Mouse (Mus musculus): ENCODE data around the gene Zfp60. TPM values are rescaled to one million over a fixed set of nuclear protein-coding genes. Genes with fewer than 3 reads are reported as not detected.
A peak's percentile ranks its signal among the peaks of the same experiment; 100 is the strongest.

Gene Zfp60
- 101 and 107 TPM in 2 replicates for polyA plus RNA-seq (2016; fragmentation: Nextera tagmentation; extraction: Ambion mirVana)

DNA sequence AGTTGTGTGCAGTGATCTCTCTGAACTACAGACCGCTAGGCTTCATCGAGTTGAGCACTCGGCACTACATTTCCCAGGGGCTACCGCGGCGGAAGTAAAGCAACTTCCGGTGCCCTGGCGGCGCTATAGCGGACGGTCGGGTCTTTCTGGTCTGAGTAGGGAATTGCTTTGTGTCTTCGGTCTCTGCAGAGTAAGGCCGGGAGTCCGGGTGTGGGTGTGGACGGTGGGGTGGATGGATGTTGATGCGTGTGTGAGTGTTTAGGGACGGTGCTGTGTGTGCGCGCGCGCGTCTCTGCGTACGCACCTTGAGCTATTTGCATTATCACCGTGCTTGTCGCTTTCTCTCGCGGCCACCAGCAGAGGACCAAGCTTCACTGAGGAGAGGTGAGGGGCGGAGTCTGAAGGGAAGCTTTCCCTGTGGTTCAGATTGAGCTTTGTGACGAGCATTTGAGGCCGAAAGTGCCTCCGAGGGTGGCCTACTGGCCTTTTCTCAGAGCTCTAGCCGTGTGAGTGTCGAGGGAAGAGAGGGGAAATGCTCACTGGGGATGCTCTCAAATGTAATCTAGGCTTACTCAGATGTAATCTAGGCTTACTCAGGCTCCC, at the start of gene Zfp60:
TSS of gene Zfp60 (plus strand) at position 109 of the 603 bp plus-strand sequence.
- Histone ChIP-seq H3K4me3 (peak within 1 kb of the TSS; percentile 60), H3K27me3 (no peaks in the 10 kb centered on the region), H3K27ac (peak within 1 kb of the TSS; percentile 97), H3K4me1 (peaks cover 34% of the 10 kb centered on the region), H3K36me3 (no peaks in the 10 kb centered on the region), H3K9ac (peak within 1 kb of the TSS; percentile 88), H3K9me3 (replicated peaks) (no peaks in the 10 kb centered on the region), H3K4me2 (replicated peaks) (peak within 1 kb of the TSS; percentile 71)
- peak; percentile 93 for ATAC-seq (ENCODE audit: low FRiP score)
- WGBS = under 1% methylated on average over 35 of the region's 35 CpGs

DNA sequence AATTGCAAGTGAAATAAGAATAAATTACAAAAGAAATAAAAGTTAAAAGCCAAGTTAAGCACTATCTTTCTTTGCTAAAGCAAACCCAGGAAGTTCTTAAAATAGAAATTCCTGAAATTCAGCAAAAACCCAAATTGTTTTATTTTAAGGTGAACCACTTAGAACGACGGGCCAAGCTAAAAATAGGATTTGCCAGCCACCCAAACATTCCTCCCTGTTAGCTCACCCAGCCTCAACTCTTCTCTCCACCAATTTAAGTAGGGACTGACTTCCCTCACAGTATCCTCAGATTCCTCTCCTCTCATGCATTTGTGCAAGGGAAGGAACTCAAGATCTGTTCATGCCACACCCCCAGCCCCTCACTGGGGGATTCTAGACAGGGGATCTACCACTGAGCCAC, 48.0 kb upstream of the Zfp60 start:
- H3K9me3 ChIP-seq (replicated peaks) = no peaks in the 10 kb centered on the region
- no peaks in the 10 kb centered on the region for H3K36me3 ChIP-seq
- no peak overlapping the region for H3K4me2 ChIP-seq (replicated peaks)
- WGBS = 90% methylated on average over 2 of the region's 2 CpGs
- no peaks in the 10 kb centered on the region for H3K27me3 ChIP-seq
- peaks cover 8% of the 10 kb centered on the region for H3K4me1 ChIP-seq
- ATAC-seq (ENCODE audit: low FRiP score) = no peak
- no peak overlapping the region for H3K27ac ChIP-seq
- H3K4me3 ChIP-seq = no peak overlapping the region
- H3K9ac ChIP-seq = no peak overlapping the region

DNA sequence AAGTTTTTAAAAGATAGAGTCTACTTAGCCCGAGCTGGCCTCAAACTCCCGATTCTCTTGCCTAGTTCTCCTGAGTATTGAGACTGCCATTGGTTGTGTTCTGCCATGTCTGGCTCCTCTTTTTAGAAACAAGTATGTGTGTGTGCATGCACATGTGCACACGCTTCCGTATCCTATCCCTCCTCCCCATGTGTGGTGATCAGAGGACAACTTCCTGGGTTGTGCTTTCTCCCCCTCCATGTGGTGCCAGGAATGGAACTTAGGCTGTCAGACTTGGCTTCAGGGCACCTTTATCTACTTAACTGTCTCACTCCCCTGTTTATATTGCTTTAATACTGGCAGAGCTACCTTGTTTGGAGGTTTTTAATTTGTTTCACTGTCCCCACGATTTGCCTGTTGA, 46.0 kb upstream of the Zfp60 start:
- Histone ChIP-seq H3K4me1 (peaks cover 17% of the 10 kb centered on the region), H3K4me3 (0 out of 2 replicates have a peak overlapping the region, but pooled peaks have one; percentile 11), H3K36me3 (no peaks in the 10 kb centered on the region), H3K9me3 (replicated peaks) (no peaks in the 10 kb centered on the region), H3K9ac (peak overlapping the region; percentile 18; the same call in 1 of the 2 replicates), H3K27me3 (no peaks in the 10 kb centered on the region), H3K4me2 (replicated peaks) (peak overlapping the region; percentile 39), H3K27ac (no peak overlapping the region)
- 40% methylated on average over 5 of the region's 5 CpGs for WGBS
- no peak for ATAC-seq (ENCODE audit: low FRiP score)

DNA sequence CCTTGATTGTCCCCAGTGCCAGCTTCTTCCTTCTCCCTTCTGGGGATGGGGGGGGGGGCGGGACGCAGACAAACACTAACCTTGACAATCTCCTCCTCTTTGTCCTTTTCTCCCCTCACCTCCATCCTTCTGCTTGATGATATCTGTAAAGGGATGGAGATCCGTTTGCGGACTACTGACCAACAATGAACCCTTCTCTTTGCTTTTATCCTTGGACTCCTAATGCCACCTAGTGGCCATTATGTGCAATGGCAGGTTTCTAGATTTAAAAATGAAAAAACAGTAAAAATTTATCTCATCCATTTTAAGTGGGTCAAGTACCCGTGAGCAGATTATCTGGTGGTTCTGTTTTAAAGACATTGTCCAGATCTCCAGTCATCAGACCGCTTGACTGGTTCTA, 45.5 kb upstream of the Zfp60 start:
- 0% methylated on average over 6 of the region's 6 CpGs for WGBS
- H3K4me1 ChIP-seq = peaks cover 17% of the 10 kb centered on the region
- H3K4me3 ChIP-seq = 0 out of 2 replicates have a peak overlapping the region, but pooled peaks have one; percentile 11
- no peaks in the 10 kb centered on the region for H3K9me3 ChIP-seq (replicated peaks)
- no peaks in the 10 kb centered on the region for H3K36me3 ChIP-seq
- peak overlapping the region; percentile 39 for H3K4me2 ChIP-seq (replicated peaks)
- no peak for ATAC-seq (ENCODE audit: low FRiP score)
- H3K27ac ChIP-seq = no peak overlapping the region
- H3K27me3 ChIP-seq = no peaks in the 10 kb centered on the region
- peak overlapping the region; percentile 18; the same call in 1 of the 2 replicates for H3K9ac ChIP-seq

DNA sequence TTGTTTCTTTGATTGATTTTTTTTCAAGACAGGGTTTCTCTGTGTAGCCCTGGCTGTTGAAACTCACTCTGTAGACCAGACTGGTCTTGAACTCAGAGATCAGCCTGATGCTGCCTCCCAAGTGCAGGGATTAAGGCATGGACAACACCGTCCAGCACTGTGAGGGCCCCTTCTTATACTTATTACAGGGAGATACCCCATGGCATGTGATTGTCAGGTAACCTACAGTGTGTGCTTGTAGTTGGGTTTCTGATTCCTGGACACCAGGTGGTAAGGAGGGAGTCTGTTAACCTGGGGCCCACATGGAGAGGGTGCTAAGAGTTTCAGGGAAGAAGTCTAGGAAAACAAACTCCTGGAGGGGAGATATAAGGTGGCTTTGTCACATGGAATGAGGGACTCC, 44.1 kb upstream of the Zfp60 start:
- H3K4me2 ChIP-seq (replicated peaks) = no peak overlapping the region
- no peak overlapping the region for H3K4me3 ChIP-seq
- H3K27me3 ChIP-seq = no peaks in the 10 kb centered on the region
- ATAC-seq (ENCODE audit: low FRiP score) = no peak
- no peak overlapping the region for H3K9ac ChIP-seq
- no peaks in the 10 kb centered on the region for H3K9me3 ChIP-seq (replicated peaks)
- H3K27ac ChIP-seq = no peak overlapping the region
- WGBS = 76% methylated on average over 1 of the region's 1 CpGs
- H3K36me3 ChIP-seq = no peaks in the 10 kb centered on the region
- H3K4me1 ChIP-seq = peaks cover 17% of the 10 kb centered on the region

DNA sequence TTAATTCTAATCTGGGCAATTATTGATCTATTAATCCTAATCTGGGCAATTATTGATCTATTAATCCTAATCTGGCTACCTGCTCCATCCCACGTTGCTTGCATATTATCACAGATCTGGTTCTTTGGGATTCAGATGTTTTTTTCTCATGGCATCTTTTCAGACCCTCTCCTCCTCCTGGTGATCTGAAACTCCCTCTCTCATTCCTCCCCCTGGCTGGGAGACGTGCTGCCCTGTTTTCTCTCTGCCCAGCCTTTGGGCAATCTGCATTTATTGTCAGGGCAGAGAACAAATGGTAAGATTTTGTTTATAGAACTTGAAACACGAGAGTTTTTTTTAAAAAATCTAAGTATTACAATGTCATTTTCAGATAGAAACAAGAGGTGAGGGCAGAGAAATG, 43.4 kb upstream of the Zfp60 start:
- no peak overlapping the region for H3K27ac ChIP-seq
- ATAC-seq (ENCODE audit: low FRiP score) = no peak
- H3K36me3 ChIP-seq = no peaks in the 10 kb centered on the region
- peak overlapping the region; percentile 72 for H3K4me2 ChIP-seq (replicated peaks)
- H3K4me3 ChIP-seq = no peak overlapping the region
- no peak overlapping the region; the same call in 1 of the 2 replicates for H3K9ac ChIP-seq
- 65% methylated on average over 3 of the region's 3 CpGs for WGBS
- H3K27me3 ChIP-seq = no peaks in the 10 kb centered on the region
- no peaks in the 10 kb centered on the region for H3K9me3 ChIP-seq (replicated peaks)
- H3K4me1 ChIP-seq = peaks cover 17% of the 10 kb centered on the region

DNA sequence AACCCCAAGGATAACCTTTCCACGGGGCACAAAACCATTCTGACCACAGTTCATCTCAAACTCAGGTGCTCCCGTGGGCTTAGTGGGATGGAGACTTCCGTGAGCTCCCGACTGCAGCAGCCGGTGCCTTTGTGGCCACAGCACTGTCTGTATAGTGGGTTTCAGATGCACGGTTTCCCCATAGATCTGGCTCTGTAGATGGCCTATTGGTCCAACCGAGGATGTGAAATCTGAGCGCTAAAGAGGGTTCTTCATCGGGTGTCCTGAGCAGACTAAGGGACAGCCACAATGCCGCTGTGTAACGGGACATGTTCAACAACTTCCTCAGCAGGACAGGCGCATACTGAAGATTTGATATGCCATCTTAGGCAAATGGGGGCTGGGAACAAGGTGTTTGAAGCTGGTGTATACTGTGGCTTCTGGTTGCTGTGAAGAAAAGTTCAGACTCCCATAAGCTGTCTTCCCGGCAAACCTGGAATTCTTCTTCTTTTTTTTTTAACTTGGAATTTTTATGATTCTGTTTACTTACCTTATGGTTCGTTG, 42.9 kb upstream of the Zfp60 start:
- peak overlapping the region; percentile 82; the same call in 1 of the 2 replicates for H3K27ac ChIP-seq
- peaks cover 17% of the 10 kb centered on the region for H3K4me1 ChIP-seq
- H3K4me3 ChIP-seq = peak overlapping the region; percentile 38
- peak overlapping the region; percentile 69 for H3K9ac ChIP-seq
- no peaks in the 10 kb centered on the region for H3K36me3 ChIP-seq
- peak overlapping the region; percentile 72 for H3K4me2 ChIP-seq (replicated peaks)
- WGBS = 43% methylated on average over 14 of the region's 14 CpGs
- no peak for ATAC-seq (ENCODE audit: low FRiP score)
- H3K9me3 ChIP-seq (replicated peaks) = no peaks in the 10 kb centered on the region
- no peaks in the 10 kb centered on the region for H3K27me3 ChIP-seq

DNA sequence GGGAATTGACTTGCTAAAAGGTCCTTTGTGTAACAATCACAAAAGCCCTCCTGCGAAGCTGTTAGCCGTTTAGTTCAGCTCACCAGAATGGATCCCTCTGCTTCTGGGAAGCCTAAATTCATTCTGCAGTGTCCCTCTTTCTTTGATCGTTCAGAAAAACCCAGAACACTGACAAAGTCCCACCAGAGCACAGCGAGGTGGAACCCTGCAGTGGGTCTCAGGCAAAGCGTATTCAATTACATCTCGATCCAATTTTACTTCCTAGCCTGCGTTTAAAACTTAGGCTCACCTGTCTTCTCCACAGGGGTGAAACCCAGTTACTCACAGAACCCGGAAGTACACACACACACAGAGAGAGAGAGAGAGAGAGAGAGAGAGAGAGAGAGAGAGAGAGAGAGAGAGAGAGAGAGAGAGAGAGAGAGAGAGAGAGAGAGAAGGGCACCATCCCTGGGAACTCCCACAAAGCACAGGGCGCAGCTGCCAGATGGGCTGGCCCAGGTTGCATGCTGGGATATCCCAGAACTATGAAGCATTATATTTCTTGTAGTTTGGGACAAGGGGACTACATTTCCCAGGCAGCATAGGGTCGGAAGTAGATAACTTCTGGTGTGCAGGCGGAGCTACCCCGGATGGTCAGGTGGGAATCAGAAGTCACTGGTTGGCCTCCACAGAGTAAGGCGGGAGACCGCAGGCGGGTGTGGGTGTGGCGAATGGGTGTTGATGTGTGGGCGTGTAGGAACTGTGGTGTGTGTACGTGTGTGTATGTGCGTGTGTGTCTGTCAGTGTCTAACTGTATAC, 42.2 kb upstream of the Zfp60 start, which contains the start of gene Zfp607b:
TSS of gene Zfp607b (plus strand) at position 526 of the 798 bp plus-strand sequence.
- 0 out of 2 replicates have a peak, but pooled peaks cover 3% of the 10 kb centered on the region for H3K36me3 ChIP-seq
- no peaks in the 10 kb centered on the region for H3K9me3 ChIP-seq (replicated peaks)
- ATAC-seq (ENCODE audit: low FRiP score) = peak; percentile 98
- no peaks in the 10 kb centered on the region for H3K27me3 ChIP-seq
- H3K9ac ChIP-seq = peak within 1 kb of the TSS; percentile 69
- under 1% methylated on average over 19 of the region's 19 CpGs for WGBS
- peak within 1 kb of the TSS; percentile 72 for H3K4me2 ChIP-seq (replicated peaks)
- peak within 1 kb of the TSS; percentile 82 for H3K27ac ChIP-seq
- peak within 1 kb of the TSS; percentile 38 for H3K4me3 ChIP-seq
- peaks cover 17% of the 10 kb centered on the region for H3K4me1 ChIP-seq

DNA sequence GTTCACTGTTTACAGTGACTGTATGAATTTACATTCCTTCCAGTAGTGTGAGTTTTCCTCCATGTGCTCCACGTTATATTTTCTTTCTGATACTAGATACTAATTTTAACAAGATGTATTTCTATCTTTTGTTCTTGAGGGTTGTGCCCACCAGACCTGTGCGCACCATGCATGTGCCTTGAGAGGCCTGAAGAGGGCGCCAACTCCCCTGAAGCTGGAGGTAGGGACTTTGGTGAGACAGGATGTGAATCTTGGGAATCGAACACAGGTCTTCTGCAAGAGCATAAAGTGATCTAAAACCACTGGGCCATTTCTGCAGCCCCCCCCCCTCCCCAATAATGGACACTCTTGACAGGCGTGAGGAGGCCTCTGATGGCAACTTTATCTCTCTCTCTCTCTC, 40.1 kb upstream of the Zfp60 start:
- H3K4me1 ChIP-seq = peaks cover 11% of the 10 kb centered on the region
- no peaks in the 10 kb centered on the region for H3K27me3 ChIP-seq
- H3K4me2 ChIP-seq (replicated peaks) = no peak overlapping the region
- no peak overlapping the region for H3K9ac ChIP-seq
- H3K9me3 ChIP-seq (replicated peaks) = no peaks in the 10 kb centered on the region
- H3K36me3 ChIP-seq = 0 out of 2 replicates have a peak, but pooled peaks cover 4% of the 10 kb centered on the region
- no peak for ATAC-seq (ENCODE audit: low FRiP score)
- 38% methylated on average over 5 of the region's 5 CpGs for WGBS
- H3K4me3 ChIP-seq = no peak overlapping the region
- no peak overlapping the region for H3K27ac ChIP-seq

DNA sequence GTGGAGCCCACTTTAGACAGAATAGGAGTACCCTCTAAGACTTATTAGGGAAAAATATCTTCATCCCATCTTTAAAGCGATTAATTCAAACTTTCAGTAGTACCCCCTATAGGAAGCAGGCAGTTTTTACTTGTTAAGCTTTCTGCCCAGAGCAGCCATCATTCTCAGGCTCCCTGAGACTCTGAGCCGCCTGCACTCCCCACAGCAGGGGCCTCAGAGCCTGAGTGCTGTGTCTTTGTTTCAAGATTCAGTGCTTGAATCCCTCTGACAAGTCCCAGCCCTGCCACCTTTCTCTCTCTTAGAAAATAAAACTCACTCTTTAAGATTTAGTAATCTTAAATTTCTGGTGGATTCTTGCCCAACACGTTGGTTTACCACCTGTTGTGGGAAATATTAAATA, 34.5 kb upstream of the Zfp60 start:
- 30% methylated on average over 3 of the region's 3 CpGs for WGBS
- no peaks in the 10 kb centered on the region for H3K27me3 ChIP-seq
- peaks cover 17% of the 10 kb centered on the region for H3K36me3 ChIP-seq
- H3K9me3 ChIP-seq (replicated peaks) = no peaks in the 10 kb centered on the region
- ATAC-seq (ENCODE audit: low FRiP score) = no peak
- H3K4me2 ChIP-seq (replicated peaks) = no peak overlapping the region
- no peak overlapping the region for H3K27ac ChIP-seq
- H3K4me3 ChIP-seq = no peak overlapping the region
- no peaks in the 10 kb centered on the region for H3K4me1 ChIP-seq
- H3K9ac ChIP-seq = no peak overlapping the region

DNA sequence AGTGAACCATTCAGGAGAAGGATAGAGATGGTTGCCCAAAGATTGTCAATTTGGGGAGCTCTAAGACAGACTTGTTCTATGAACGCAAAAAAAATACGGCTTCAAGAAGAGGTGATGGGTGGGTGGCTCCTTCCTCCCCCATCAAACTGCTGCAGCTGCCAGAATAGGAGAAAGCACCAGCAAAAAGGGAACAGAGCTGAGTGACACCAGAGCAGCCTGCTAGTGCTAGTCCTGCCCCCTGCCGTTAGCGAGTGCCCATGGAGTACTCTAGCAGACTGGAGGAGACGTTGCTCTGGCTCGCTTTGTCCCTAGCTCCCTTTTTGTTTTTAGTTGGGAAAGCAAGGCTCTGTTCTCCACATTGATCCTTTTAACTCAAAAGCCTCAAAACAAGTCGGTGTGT, 20.8 kb upstream of the Zfp60 start:
- no peaks in the 10 kb centered on the region for H3K27me3 ChIP-seq
- H3K4me1 ChIP-seq = no peaks in the 10 kb centered on the region
- H3K4me2 ChIP-seq (replicated peaks) = no peak overlapping the region
- peaks cover 24% of the 10 kb centered on the region; the same call in 1 of the 2 replicates for H3K9me3 ChIP-seq (replicated peaks)
- H3K27ac ChIP-seq = no peak overlapping the region
- 81% methylated on average over 7 of the region's 7 CpGs for WGBS
- ATAC-seq (ENCODE audit: low FRiP score) = no peak
- no peaks in the 10 kb centered on the region for H3K36me3 ChIP-seq
- no peak overlapping the region for H3K9ac ChIP-seq
- H3K4me3 ChIP-seq = no peak overlapping the region

DNA sequence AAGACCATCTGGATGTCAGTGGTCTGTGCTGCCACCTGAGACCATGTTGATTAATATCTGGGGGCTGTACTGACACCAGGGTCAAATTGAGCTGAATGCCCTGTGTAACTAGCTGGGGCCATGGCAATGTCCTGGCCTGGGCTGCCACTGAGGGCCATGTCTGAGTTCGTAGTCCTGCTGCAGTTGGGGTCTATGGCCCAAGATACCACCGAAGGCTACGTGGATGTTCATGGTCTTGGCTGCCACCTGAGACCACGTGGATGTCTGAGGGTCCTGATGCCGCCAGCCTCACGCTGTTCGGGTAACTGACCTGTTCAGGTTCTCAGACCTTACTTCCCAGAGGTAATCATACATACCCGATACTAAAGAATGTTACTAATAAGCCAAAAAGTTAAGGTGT, 9.2 kb upstream of the Zfp60 start:
- Histone ChIP-seq H3K9me3 (replicated peaks) (no peaks in the 10 kb centered on the region), H3K36me3 (no peaks in the 10 kb centered on the region), H3K4me3 (no peak overlapping the region), H3K4me1 (no peaks in the 10 kb centered on the region), H3K4me2 (replicated peaks) (no peak overlapping the region), H3K27me3 (no peaks in the 10 kb centered on the region), H3K27ac (no peak overlapping the region), H3K9ac (no peak overlapping the region)
- ATAC-seq (ENCODE audit: low FRiP score) = no peak
- WGBS = 91% methylated on average over 8 of the region's 8 CpGs
